Comparison of ENCODE assay signal across 9 mouse cellular contexts in genomic region chr2:19414222-19414965, GRCm38 (mm10). TPM values are rescaled to one million over a fixed set of nuclear protein-coding genes. Genes with fewer than 3 reads are reported as not detected.
DNase-seq lines count a peak whose midpoint lies in the region; ATAC-seq and TF ChIP-seq lines count a peak whose summit lies in the region.
"Had no signal": no experiment of that assay in that cellular context is flagged by ENCODE, and none has a peak within 500 bp of the region (broad histone marks: within the 10 kb centered on the region; RNA-seq: fewer than 3 reads in every experiment).

No protein-coding gene starts in this region.

- ATAC-seq in heart, postnatal 0 days (ENCODE audit: insufficient read depth, low read depth): peak; percentile 64; the same call in 1 of the 2 replicates
- no peak for ATAC-seq in liver, embryonic 16.5 days (ENCODE audit: low read depth)
- peak; percentile 69 for ATAC-seq in neural tube, embryonic 12.5 days (ENCODE audit: low FRiP score, low read depth)

- in situ Hi-C loops in ES-E14 (cut with MboI; ENCODE audit: low sequenced_read_pairs in 2 of 2, unreplicated experiment in 2 of 2): no loop called here

- H3K27ac ChIP-seq in ES-E14 (ENCODE audit: insufficient read depth, low read depth, low read length, poor library complexity, severe bottlenecking): no peak overlapping the region
- H3K27ac ChIP-seq in heart, postnatal 0 days (ENCODE audit: low read depth): no peak overlapping the region
- H3K27ac ChIP-seq in liver, embryonic 16.5 days (ENCODE audit: low read length): no peak overlapping the region
- no peak overlapping the region for H3K27ac ChIP-seq in neural tube, embryonic 12.5 days

- H3K4me1 ChIP-seq in ES-E14 (ENCODE audit: control insufficient read depth in 2 of 2, insufficient read depth in 2 of 2, low read length in 2 of 2, poor library complexity in 1 of 2): no peaks in the 10 kb centered on the region
- H3K4me1 ChIP-seq in heart, postnatal 0 days (ENCODE audit: control insufficient read depth, insufficient read depth): no peaks in the 10 kb centered on the region
- peaks cover 3% of the 10 kb centered on the region; the same call in 1 of the 2 replicates for H3K4me1 ChIP-seq in liver, embryonic 16.5 days (ENCODE audit: control insufficient read depth, low read depth, low read length)
- H3K4me1 ChIP-seq in neural tube, embryonic 12.5 days: no peaks in the 10 kb centered on the region

- H3K4me3 ChIP-seq in ES-E14 (ENCODE audit: insufficient read depth in 1 of 2, low read depth in 1 of 2, low read length in 2 of 2, poor library complexity in 1 of 2, severe bottlenecking in 1 of 2): peak overlapping the region in 1 of 2 experiments; percentile 41; a peak in 2 of 4 replicates
- H3K4me3 ChIP-seq in heart, postnatal 0 days (ENCODE audit: low read depth, low read length): peak overlapping the region; percentile 25
- H3K4me3 ChIP-seq in liver, embryonic 16.5 days (ENCODE audit: low read depth, low read length): 0 out of 2 replicates have a peak overlapping the region, but pooled peaks have one; percentile 2
- peak overlapping the region; percentile 7; the same call in 1 of the 2 replicates for H3K4me3 ChIP-seq in neural tube, embryonic 12.5 days

- peak; percentile 66 for TF ChIP-seq CTCF in heart, postnatal 0 days (IDR thresholded peaks at IDR 0.05; ENCODE audit: low read depth)

- no peak overlapping the region for H3K9ac ChIP-seq in ES-E14 (ENCODE audit: insufficient read depth, low read depth, low read length, poor library complexity, severe bottlenecking)
- no peak overlapping the region for H3K9ac ChIP-seq in heart, postnatal 0 days (replicated peaks; ENCODE audit: low read depth, low read length)
- H3K9ac ChIP-seq in liver, embryonic 16.5 days (ENCODE audit: low read depth, low read length): no peak overlapping the region
- H3K9ac ChIP-seq in neural tube, embryonic 12.5 days: peak overlapping the region; percentile 35; the same call in 1 of the 2 replicates

- no peaks in the 10 kb centered on the region for H3K9me3 ChIP-seq in ES-E14 (ENCODE audit: control insufficient read depth, insufficient read depth, low read depth, low read length)
- H3K9me3 ChIP-seq in heart, postnatal 0 days (replicated peaks; ENCODE audit: control insufficient read depth, low read length): no peaks in the 10 kb centered on the region
- no peaks in the 10 kb centered on the region for H3K9me3 ChIP-seq in liver, embryonic 16.5 days (replicated peaks; ENCODE audit: control insufficient read depth, low read length)
- H3K9me3 ChIP-seq in neural tube, embryonic 12.5 days: no peaks in the 10 kb centered on the region

- peak; percentile 57 for DNase-seq in ES-E14 (ENCODE audit: low read depth, low spot score)
- DNase-seq in c-Kit-positive CD71-positive TER-119-negative erythroid progenitor cells, embryonic 14.5 days (ENCODE audit: low read depth): peak; percentile 53
- peak; percentile 36 for DNase-seq in fibroblast of lung, adult 2 months (ENCODE audit: low read depth)
- peak; percentile 6 for DNase-seq in heart, postnatal 0 days (ENCODE audit: low spot score)
- DNase-seq in kidney, postnatal 36 days: peak; percentile 48 to 86
- DNase-seq in thymus, adult 18-20 months: peak; percentile 15 to 25

- peak overlapping the region; percentile 56 for H3K4me2 ChIP-seq in heart, postnatal 0 days (ENCODE audit: low read depth, low read length)
- peak overlapping the region; percentile 49 for H3K4me2 ChIP-seq in liver, embryonic 16.5 days (ENCODE audit: low read depth, low read length)
- peak overlapping the region; percentile 59 for H3K4me2 ChIP-seq in neural tube, embryonic 12.5 days (replicated peaks)

- no peaks in the 10 kb centered on the region for H3K27me3 ChIP-seq in heart, postnatal 0 days (ENCODE audit: control insufficient read depth, insufficient read depth, low read length)
- no peaks in the 10 kb centered on the region for H3K27me3 ChIP-seq in liver, embryonic 16.5 days (ENCODE audit: control insufficient read depth, insufficient read depth, low read depth, low read length)
- 0 out of 2 replicates have a peak, but pooled peaks cover 6% of the 10 kb centered on the region for H3K27me3 ChIP-seq in neural tube, embryonic 12.5 days (replicated peaks)

- TF ChIP-seq EP300 in heart, postnatal 0 days (IDR thresholded peaks at IDR 0.05; ENCODE audit: low read depth): no peak

- 20% methylated on average over 19 of the region's 19 CpGs for WGBS in heart, postnatal 0 days
- 13% methylated on average over 19 of the region's 19 CpGs for WGBS in liver, embryonic 16.5 days (ENCODE audit: insufficient replicate concordance)
- 23% methylated on average over 19 of the region's 19 CpGs for WGBS in neural tube, embryonic 12.5 days

- H3K36me3 ChIP-seq in ES-E14 (ENCODE audit: control insufficient read depth, insufficient read depth, low read length, poor library complexity, severe bottlenecking): no peaks in the 10 kb centered on the region
- no peaks in the 10 kb centered on the region for H3K36me3 ChIP-seq in heart, postnatal 0 days (replicated peaks; ENCODE audit: control insufficient read depth, insufficient read depth, low read length)
- H3K36me3 ChIP-seq in liver, embryonic 16.5 days (ENCODE audit: control insufficient read depth, insufficient read depth): no peaks in the 10 kb centered on the region
- no peaks in the 10 kb centered on the region for H3K36me3 ChIP-seq in neural tube, embryonic 12.5 days

TF ChIP-seq in ES-E14, 5 proteins besides CTCF, POLR2A, EP300 and RAD21:
- TF ChIP-seq ZNF384 (IDR thresholded peaks at IDR 0.05; ENCODE audit: low read depth, low read length) (no peak), ZC3H11A (IDR thresholded peaks at IDR 0.05; ENCODE audit: borderline replicate concordance, low read depth, low read length) (no peak), CHD2 (IDR thresholded peaks at IDR 0.05; ENCODE audit: low read depth, low read length) (no peak), HCFC1 (IDR thresholded peaks at IDR 0.05; ENCODE audit: borderline replicate concordance, insufficient read depth, low read length) (no peak), MAFK (IDR thresholded peaks at IDR 0.05; ENCODE audit: insufficient read depth, low read depth, low read length) (no peak)

RNA-seq across cellular contexts. Expression of gene Ptf1a, which starts 31.1 kb away (rescaled TPM):
- not detected in 2 replicates for total RNA-seq in ES-E14 (2012; rRNA removed)
- total RNA-seq in heart, postnatal 0 days (2014; rRNA removed; ENCODE audit: low replicate concordance): not detected in 2 replicates
- polyA plus RNA-seq in heart, postnatal 0 days (2015; fragmentation: Nextera tagmentation; extraction: Ambion mirVana): not detected in 2 replicates
- 0.32 TPM in 1 of 2 replicates, not detected in the other for polyA plus RNA-seq in liver, embryonic 16.5 days (2015; fragmentation: Nextera tagmentation; extraction: Ambion mirVana)
- 7.7 and 10.0 TPM in 2 replicates for polyA plus RNA-seq in neural tube, embryonic 12.5 days (2016; fragmentation: Nextera tagmentation; extraction: Ambion mirVana)
- total RNA-seq: left cerebral cortex, adult 8-10 months had no signal

RNA-seq across cellular contexts. Expression of gene Msrb2, which starts 43.2 kb away (rescaled TPM):
- total RNA-seq in ES-E14 (2012; rRNA removed): 14.5 and 17.1 TPM in 2 replicates
- 26.6 and 62.1 TPM in 2 replicates for total RNA-seq in heart, postnatal 0 days (2014; rRNA removed; ENCODE audit: low replicate concordance)
- 62.1 and 62.3 TPM in 2 replicates for polyA plus RNA-seq in heart, postnatal 0 days (2015; fragmentation: Nextera tagmentation; extraction: Ambion mirVana)
- polyA plus RNA-seq in liver, embryonic 16.5 days (2015; fragmentation: Nextera tagmentation; extraction: Ambion mirVana): 8.0 and 8.6 TPM in 2 replicates
- 12.6 and 13.2 TPM in 2 replicates for polyA plus RNA-seq in neural tube, embryonic 12.5 days (2016; fragmentation: Nextera tagmentation; extraction: Ambion mirVana)

Comparison
In these comparisons a context has a peak if more than half of its experiments do, and no peak if none do; other contexts are left out.
1. DNase-seq: peak in every context shown above with its lines; median percentile 67 in kidney, postnatal 36 days; 57 in ES-E14; 53 in c-Kit-positive CD71-positive TER-119-negative erythroid progenitor cells, embryonic 14.5 days; 36 in fibroblast of lung, adult 2 months; 20 in thymus, adult 18-20 months; 6 in heart, postnatal 0 days.